Mouse (Mus musculus): ENCODE results near the gene Cda. TPM values are rescaled to one million over a fixed set of nuclear protein-coding genes. Genes with fewer than 3 reads are reported as not detected.
A peak's percentile ranks its signal among the peaks of the same experiment; 100 is the strongest.

Cda gene
- polyA plus RNA-seq, 1 experiment from 2014 or later: 5.7 TPM

DNA sequence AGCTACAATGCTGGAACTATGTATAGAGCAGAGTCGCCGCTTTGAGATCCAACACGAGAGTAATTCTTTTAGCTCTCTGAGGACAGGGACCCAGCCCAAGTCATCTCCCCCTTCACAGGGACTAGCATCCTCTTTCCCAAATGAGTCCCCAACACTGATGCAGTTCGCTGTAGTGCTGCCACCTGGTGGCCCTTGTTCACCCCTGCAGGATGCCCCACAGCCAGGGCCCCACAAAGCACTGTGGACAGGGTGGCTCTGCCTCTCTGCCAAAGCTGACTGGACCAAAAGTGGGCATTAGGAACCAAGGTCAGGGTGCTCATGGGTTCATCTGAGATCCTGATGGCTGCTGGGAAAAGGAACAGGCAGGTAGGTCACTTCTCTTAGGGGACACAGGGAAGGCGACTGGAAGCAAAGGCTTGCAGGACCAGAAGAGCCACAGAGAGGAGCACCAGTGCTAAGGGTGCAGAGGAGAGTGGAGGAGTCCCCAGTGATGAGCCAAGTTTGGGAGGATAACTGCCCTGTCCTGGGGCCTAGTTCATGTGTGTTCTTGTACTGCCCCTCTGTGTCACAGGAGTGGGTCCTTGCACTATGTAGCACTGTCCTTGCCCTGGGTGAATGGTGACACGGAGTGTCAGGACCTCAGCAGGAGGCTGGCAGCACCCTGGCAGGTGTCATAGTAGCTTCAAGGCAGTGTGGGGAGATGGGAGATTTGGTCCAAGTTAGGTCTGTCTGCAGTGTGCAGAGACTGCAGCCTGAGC lies 49.1 kb downstream of the Cda start:
- no peak overlapping the region for H3K4me3 ChIP-seq
- H3K36me3 ChIP-seq: peaks cover 38% of the 10 kb centered on the region
- no peak overlapping the region for H3K27ac ChIP-seq
- no peaks in the 10 kb centered on the region for H3K27me3 ChIP-seq
- no peak for ATAC-seq (ENCODE audit: insufficient number of reproducible peaks, insufficient read depth, low FRiP score, low TSS enrichment)
- no peaks in the 10 kb centered on the region for H3K9me3 ChIP-seq
- WGBS: 56% methylated on average over 6 of the region's 6 CpGs
- H3K4me2 ChIP-seq (replicated peaks): no peak overlapping the region
- no peaks in the 10 kb centered on the region for H3K4me1 ChIP-seq
- H3K9ac ChIP-seq: no peak overlapping the region

DNA sequence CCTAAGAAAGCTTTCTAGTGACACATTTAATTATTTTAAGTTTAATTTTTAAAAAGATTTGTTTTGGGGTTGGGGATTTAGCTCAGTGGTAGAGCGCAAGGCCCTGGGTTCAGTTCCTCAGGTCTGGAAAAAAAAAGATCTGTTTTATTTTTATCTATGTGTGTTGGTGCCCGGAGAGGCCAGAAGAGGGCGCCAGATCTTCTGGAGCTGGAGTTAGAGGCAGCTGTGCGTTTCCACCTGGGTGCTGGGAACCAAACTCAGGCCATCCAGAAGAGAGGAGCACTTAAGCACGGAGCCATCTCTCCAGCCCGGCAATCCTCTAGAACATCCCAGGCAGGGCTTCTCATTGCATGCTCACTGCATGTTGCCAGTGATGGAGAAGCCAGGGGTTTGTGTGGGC lies 51.4 kb downstream of the Cda start:
- H3K36me3 ChIP-seq: peaks cover 61% of the 10 kb centered on the region
- WGBS: 87% methylated on average over 6 of the region's 6 CpGs

DNA sequence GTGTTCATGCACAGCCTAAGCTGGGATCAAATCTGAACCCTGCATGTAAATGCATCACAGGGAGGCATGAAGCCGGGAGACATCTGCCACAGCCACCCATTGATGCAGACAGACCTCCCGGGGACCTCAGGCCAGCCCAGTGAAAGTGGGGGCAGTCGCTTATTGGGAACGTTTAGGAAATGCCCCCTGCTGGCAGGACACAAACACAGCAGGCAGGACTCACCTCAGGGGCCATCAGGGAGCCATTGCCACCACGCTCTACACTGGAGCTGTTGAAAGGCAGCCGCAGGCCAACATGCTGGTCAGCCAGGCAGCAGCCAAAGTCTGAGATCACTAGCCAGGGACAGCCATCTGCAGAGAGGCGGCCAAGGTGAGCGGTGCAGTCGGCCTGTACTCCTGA lies 52.0 kb downstream of the Cda start:
- Histone ChIP-seq H3K27ac (no peak overlapping the region), H3K27me3 (no peaks in the 10 kb centered on the region), H3K4me1 (no peaks in the 10 kb centered on the region), H3K36me3 (peaks cover 67% of the 10 kb centered on the region), H3K4me2 (replicated peaks) (no peak overlapping the region), H3K9ac (no peak overlapping the region), H3K9me3 (no peaks in the 10 kb centered on the region), H3K4me3 (no peak overlapping the region)
- no peak for ATAC-seq (ENCODE audit: insufficient number of reproducible peaks, insufficient read depth, low FRiP score, low TSS enrichment)
- 70% methylated on average over 9 of the region's 9 CpGs for WGBS

More for the DNA sequence above, 51.4 kb downstream of the Cda start:
- Histone ChIP-seq H3K9me3 (no peaks in the 10 kb centered on the region), H3K27ac (no peak overlapping the region), H3K4me1 (no peaks in the 10 kb centered on the region), H3K27me3 (no peaks in the 10 kb centered on the region), H3K4me3 (no peak overlapping the region), H3K4me2 (replicated peaks) (no peak overlapping the region), H3K9ac (no peak overlapping the region)
- ATAC-seq (ENCODE audit: insufficient number of reproducible peaks, insufficient read depth, low FRiP score, low TSS enrichment): no peak

DNA sequence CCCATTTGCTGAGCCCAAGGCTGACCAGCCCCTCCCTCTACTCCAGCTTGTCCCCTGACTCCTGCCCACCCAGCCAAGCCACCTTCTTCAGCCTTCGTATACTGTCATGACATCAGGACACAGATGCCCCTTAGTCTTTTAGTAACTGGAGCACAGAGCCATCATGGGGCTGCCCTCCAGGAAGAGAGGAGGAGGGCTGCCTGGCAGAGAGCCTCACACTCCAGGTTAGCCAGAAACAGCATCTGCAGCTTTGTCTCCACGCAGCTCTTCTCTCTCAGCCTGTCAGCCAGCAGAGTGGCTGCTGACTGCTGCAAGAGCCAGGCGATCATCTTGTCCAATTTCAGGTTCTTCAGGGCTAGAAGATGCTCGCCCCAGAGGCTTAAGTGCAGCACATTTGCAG lies 54.0 kb downstream of the Cda start:
- Histone ChIP-seq H3K4me3 (no peak overlapping the region), H3K9me3 (no peaks in the 10 kb centered on the region), H3K27ac (no peak overlapping the region), H3K4me2 (replicated peaks) (no peak overlapping the region), H3K27me3 (no peaks in the 10 kb centered on the region), H3K36me3 (peaks cover 84% of the 10 kb centered on the region), H3K9ac (no peak overlapping the region), H3K4me1 (no peaks in the 10 kb centered on the region)
- WGBS: 90% methylated on average over 4 of the region's 4 CpGs
- ATAC-seq (ENCODE audit: insufficient number of reproducible peaks, insufficient read depth, low FRiP score, low TSS enrichment): no peak

DNA sequence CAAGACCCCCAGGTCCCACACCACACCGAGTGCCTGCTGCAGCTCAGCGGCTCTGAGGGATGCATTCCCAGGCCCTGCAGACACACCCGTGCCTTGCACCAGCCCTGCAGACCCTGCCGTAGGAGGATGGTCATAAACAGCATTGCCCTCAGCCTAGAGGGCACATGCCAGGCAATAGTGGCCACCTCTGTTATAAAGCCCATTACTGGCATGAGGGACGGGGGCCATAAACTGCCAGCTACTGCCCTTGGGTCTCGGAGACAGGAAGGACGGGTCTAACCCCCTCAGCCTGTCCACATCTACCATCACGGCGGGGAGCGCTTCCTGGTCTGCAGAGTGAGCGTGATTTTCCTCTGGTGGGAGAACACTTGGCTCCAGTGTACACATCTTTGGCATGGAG lies 54.8 kb downstream of the Cda start:
- H3K36me3 ChIP-seq: peaks cover 88% of the 10 kb centered on the region
- no peaks in the 10 kb centered on the region for H3K4me1 ChIP-seq
- no peaks in the 10 kb centered on the region for H3K27me3 ChIP-seq
- no peak for ATAC-seq (ENCODE audit: insufficient number of reproducible peaks, insufficient read depth, low FRiP score, low TSS enrichment)
- no peak overlapping the region for H3K27ac ChIP-seq
- WGBS: 93% methylated on average over 11 of the region's 11 CpGs
- no peaks in the 10 kb centered on the region for H3K9me3 ChIP-seq
- no peak overlapping the region for H3K4me2 ChIP-seq (replicated peaks)
- no peak overlapping the region for H3K9ac ChIP-seq
- H3K4me3 ChIP-seq: no peak overlapping the region

DNA sequence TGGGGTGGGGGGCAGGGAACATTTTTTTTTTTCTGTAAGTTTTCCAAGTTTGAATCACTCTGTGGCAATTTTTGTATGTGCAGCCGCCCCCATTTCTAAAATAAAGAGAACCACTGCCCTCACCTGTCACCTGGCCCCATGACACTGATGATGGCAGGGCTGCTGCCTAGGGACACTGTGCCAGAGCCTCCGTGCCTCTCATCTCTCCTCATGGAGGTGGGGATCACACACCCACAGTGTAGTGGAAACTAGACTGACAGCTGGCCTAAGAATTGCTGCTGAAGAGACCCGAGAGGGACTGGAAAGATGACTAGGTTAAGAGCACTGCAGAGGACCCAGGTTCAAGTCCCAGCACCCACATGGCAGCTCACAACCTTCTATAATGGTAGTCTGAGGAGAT lies 55.7 kb downstream of the Cda start:
- no peak for ATAC-seq (ENCODE audit: insufficient number of reproducible peaks, insufficient read depth, low FRiP score, low TSS enrichment)
- Histone ChIP-seq H3K9me3 (no peaks in the 10 kb centered on the region), H3K4me3 (no peak overlapping the region), H3K4me1 (no peaks in the 10 kb centered on the region), H3K36me3 (peaks cover 95% of the 10 kb centered on the region), H3K9ac (no peak overlapping the region), H3K27me3 (no peaks in the 10 kb centered on the region), H3K4me2 (replicated peaks) (no peak overlapping the region), H3K27ac (no peak overlapping the region)
- WGBS: 94% methylated on average over 3 of the region's 3 CpGs

DNA sequence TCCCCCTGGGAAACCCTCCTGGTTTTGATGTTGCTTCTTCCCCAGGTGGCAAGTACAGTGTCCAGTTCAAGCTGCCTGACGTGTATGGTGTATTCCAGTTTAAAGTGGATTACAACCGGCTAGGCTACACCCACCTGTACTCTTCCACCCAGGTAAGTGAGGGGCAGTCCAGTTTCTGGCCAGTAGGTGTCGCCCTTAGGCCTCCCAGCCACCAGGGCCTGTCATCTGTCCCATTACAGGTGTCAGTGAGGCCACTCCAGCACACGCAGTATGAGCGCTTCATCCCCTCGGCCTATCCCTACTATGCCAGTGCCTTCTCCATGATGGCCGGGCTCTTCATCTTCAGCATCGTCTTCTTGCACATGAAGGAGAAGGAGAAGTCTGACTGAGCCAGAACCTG lies 56.2 kb downstream of the Cda start:
- 62% methylated on average over 8 of the region's 8 CpGs for WGBS
- Histone ChIP-seq H3K9me3 (no peaks in the 10 kb centered on the region), H3K27ac (no peak overlapping the region), H3K4me3 (no peak overlapping the region), H3K36me3 (peaks cover 95% of the 10 kb centered on the region), H3K9ac (no peak overlapping the region), H3K27me3 (no peaks in the 10 kb centered on the region), H3K4me2 (replicated peaks) (no peak overlapping the region), H3K4me1 (no peaks in the 10 kb centered on the region)
- ATAC-seq (ENCODE audit: insufficient number of reproducible peaks, insufficient read depth, low FRiP score, low TSS enrichment): no peak

DNA sequence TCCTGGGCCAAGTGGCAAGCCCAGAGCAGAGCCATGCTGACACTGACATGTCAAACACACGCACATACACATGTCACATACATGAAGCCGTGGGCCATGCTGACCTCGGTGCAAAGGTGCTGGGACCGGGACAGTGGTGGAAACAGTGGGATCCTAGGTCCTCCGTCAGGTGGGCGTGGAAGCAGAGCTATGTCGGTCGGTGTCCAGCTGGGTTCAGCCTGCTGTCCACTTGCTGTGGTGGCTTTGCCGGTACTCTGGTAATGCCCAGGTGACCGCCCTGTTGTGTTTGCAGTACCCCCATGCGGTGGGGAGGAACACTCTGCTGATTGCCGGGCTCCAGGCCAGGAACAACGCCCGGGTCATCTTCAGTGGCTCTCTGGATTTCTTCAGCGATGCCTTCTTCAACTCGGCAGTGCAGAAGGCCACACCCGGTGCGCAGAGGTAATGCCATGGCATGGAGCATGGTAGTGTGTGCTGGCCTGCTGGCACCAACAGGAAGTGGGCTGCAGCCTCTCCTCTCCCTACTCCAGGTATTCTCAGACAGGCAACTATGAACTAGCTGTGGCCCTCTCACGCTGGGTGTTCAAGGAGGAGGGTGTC lies 57.4 kb downstream of the Cda start:
- H3K36me3 ChIP-seq: peaks cover 86% of the 10 kb centered on the region
- WGBS: 93% methylated on average over 19 of the region's 19 CpGs
- no peak overlapping the region for H3K27ac ChIP-seq
- no peak overlapping the region for H3K4me3 ChIP-seq
- no peak overlapping the region for H3K4me2 ChIP-seq (replicated peaks)
- ATAC-seq (ENCODE audit: insufficient number of reproducible peaks, insufficient read depth, low FRiP score, low TSS enrichment): no peak
- peaks cover 6% of the 10 kb centered on the region for H3K4me1 ChIP-seq
- H3K9me3 ChIP-seq: no peaks in the 10 kb centered on the region
- H3K9ac ChIP-seq: no peak overlapping the region
- H3K27me3 ChIP-seq: no peaks in the 10 kb centered on the region

DNA sequence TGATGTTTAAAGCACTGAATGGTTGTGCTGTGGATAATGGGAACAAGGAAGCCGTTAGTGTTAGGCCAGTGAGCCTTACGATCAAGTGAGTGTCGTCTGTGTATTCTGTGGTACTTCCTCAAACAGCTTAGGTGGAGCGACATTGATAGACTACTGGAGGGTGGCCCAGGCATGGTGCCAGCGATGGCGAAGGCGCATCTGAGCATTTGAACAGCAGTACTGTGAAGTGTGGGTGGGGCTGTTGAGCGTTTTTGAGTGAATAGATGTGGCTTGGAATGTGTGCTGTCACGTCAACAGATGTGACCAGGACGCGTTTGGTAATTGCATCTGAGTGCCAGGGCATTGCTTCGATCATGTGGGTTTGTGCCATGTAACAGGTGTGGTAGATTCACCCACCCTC lies 60.1 kb downstream of the Cda start:
- Histone ChIP-seq H3K4me1 (peaks cover 14% of the 10 kb centered on the region), H3K27ac (no peak overlapping the region), H3K9me3 (no peaks in the 10 kb centered on the region), H3K27me3 (no peaks in the 10 kb centered on the region), H3K4me2 (replicated peaks) (no peak overlapping the region), H3K36me3 (peaks cover 62% of the 10 kb centered on the region), H3K9ac (no peak overlapping the region), H3K4me3 (no peak overlapping the region)
- WGBS: 94% methylated on average over 12 of the region's 12 CpGs
- ATAC-seq (ENCODE audit: insufficient number of reproducible peaks, insufficient read depth, low FRiP score, low TSS enrichment): no peak

DNA sequence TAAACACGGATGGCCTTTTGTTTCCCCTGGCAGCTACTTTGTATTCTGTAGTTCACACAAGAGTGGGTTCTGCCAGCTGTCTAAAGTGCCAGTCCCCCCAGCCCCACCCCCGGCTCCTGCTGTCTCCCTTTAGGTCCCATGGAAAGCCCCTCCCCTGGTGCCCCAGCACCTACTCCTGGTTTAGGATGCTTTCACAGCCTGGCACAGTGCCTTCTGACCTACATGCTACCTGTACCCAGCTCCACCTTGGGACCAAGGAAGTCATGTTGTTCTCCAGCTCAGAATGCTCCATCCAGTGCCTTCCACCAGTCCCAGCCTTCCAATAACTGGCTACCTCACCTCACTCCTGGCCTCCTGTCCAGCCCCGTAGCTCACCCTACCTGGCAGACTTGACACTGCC lies 60.8 kb downstream of the Cda start:
- no peak overlapping the region for H3K9ac ChIP-seq
- 92% methylated on average over 3 of the region's 3 CpGs for WGBS
- ATAC-seq (ENCODE audit: insufficient number of reproducible peaks, insufficient read depth, low FRiP score, low TSS enrichment): no peak

DNA sequence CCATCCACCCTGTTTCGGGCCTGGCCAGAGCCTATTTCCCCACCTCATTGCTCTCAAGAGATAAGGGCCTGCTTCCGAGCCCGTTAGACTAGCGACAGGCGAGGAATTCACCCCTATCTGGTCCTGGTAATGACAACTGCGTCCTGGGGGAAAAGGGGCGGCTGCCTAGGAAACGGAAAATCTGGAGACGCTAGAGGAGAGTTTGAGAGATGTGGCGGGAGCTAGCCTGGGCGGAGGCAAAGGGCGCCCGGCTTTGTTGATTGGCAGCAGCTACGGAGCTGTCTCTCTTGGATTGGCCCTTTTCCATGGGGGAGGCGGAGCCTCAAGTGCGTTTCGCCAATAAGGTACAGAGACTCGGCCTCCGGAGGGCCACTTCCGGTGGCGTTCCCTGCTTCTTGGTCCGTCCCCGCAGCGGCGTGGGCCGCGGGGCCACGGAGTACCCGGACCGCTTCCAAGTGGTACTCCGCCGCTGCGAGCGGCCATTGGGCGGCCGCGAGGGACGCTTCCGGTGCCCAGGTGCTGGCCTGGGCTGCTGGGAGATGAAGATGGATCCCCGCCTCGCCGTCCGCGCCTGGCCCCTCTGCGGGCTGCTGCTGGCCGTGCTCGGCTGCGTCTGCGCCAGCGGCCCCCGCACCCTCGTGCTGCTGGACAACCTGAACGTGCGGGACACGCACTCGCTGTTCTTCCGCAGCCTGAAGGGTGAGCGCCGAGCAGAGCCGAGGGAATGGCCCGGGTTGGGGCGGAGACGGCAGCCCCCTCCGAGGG lies 63.3 kb downstream of the Cda start, which contains the start of gene Ddost:
Ddost (plus strand) TSS at position 391 of the 765 bp plus-strand sequence.
- peak within 1 kb of the TSS; percentile 77 for H3K27ac ChIP-seq
- WGBS: under 1% methylated on average over 64 of the region's 64 CpGs
- H3K4me3 ChIP-seq: peak within 1 kb of the TSS; percentile 96
- H3K4me2 ChIP-seq (replicated peaks): peak within 1 kb of the TSS; percentile 90
- H3K36me3 ChIP-seq: peaks cover 31% of the 10 kb centered on the region
- H3K27me3 ChIP-seq: no peaks in the 10 kb centered on the region
- no peaks in the 10 kb centered on the region for H3K9me3 ChIP-seq
- H3K9ac ChIP-seq: peak within 1 kb of the TSS; percentile 90
- peaks cover 14% of the 10 kb centered on the region for H3K4me1 ChIP-seq
- peak; percentile 99 for ATAC-seq (ENCODE audit: insufficient number of reproducible peaks, insufficient read depth, low FRiP score, low TSS enrichment)

More for the DNA sequence above, 60.8 kb downstream of the Cda start:
- H3K4me2 ChIP-seq (replicated peaks): no peak overlapping the region
- no peaks in the 10 kb centered on the region for H3K27me3 ChIP-seq
- H3K27ac ChIP-seq: no peak overlapping the region
- H3K9me3 ChIP-seq: no peaks in the 10 kb centered on the region
- H3K36me3 ChIP-seq: peaks cover 55% of the 10 kb centered on the region
- peaks cover 14% of the 10 kb centered on the region for H3K4me1 ChIP-seq
- H3K4me3 ChIP-seq: no peak overlapping the region

DNA sequence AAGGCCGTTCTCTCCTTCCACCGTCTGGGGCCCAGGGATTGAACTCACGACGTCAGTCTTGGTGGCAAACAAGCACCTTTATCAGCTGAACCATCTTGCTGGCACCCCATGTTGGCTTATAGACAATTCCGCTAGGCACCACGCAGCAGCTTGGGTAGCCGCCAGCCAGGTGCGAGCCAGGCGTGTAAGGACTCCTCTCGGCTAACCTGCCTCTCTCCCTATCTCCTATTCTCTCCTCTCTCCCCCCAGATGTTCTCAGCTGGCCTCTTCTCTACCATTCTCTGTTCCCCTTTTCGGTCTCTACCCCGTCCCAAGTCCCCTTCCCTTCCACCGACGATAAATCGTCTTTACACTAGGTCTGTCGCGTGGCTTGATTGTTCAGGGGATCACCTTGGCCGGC lies 64.0 kb downstream of the Cda start:
- Histone ChIP-seq H3K27me3 (no peaks in the 10 kb centered on the region), H3K9ac (peak overlapping the region; percentile 76), H3K9me3 (no peaks in the 10 kb centered on the region), H3K36me3 (peaks cover 23% of the 10 kb centered on the region), H3K4me1 (peaks cover 14% of the 10 kb centered on the region), H3K4me3 (peak overlapping the region; percentile 96), H3K27ac (peak overlapping the region; percentile 75), H3K4me2 (replicated peaks) (peak overlapping the region; percentile 90)
- 16% methylated on average over 18 of the region's 18 CpGs for WGBS
- ATAC-seq (ENCODE audit: insufficient number of reproducible peaks, insufficient read depth, low FRiP score, low TSS enrichment): no peak

Data from embryonic facial prominence, embryonic 12.5 days (tissue).